Mouse (Mus musculus) heart, embryonic 16.5 days (tissue): ENCODE measurements around the gene Cdk15. TPM values are rescaled to one million over a fixed set of nuclear protein-coding genes. Genes with fewer than 3 reads are reported as not detected.

ENCODE experiments used
- ATAC-seq: fragments of 200-750 bp; cut with Nextera tagmentation; replicated peaks from 2 replicates; pipeline ENCODE4 v1.8.0; 2017; ENCODE audit warnings: moderate number of reproducible peaks; ENCODE audit not compliant: insufficient read depth, low FRiP score; ENCODE audit errors: extremely low read depth
- H3K27ac ChIP-seq: fragments of 300-500 bp; sonication (generic); 2 replicates; pipeline ENCODE4 v1.5.1; 2014; ENCODE audit warnings: mild to moderate bottlenecking, low read length, control low read depth, moderate library complexity
- H3K27me3 ChIP-seq: fragments of 300-500 bp; sonication (generic); 2 replicates; pipeline ENCODE4 v1.6.1; 2014; ENCODE audit warnings: low read length, mixed read lengths; ENCODE audit not compliant: control insufficient read depth, insufficient read depth
- H3K36me3 ChIP-seq: fragments of 300-500 bp; sonication (generic); 2 replicates; pipeline ENCODE4 v1.6.1; 2014; ENCODE audit not compliant: control insufficient read depth, insufficient read depth
- H3K4me1 ChIP-seq: fragments of 300-500 bp; sonication (generic); 2 replicates; pipeline ENCODE4 v1.6.1; 2014; ENCODE audit warnings: low read length, mixed read lengths; ENCODE audit not compliant: control insufficient read depth, insufficient read depth
- H3K4me2 ChIP-seq: fragments of 300-500 bp; sonication (generic); 2 replicates; pipeline ENCODE4 v1.6.1; 2014; ENCODE audit warnings: low read depth, mild to moderate bottlenecking, control low read depth, low read length
- H3K4me3 ChIP-seq: fragments of 300-500 bp; sonication (generic); 2 replicates; pipeline ENCODE4 v1.5.1; 2014; ENCODE audit warnings: mild to moderate bottlenecking, control low read depth, low read length
- H3K9ac ChIP-seq: fragments of 300-500 bp; sonication (generic); 2 replicates; pipeline ENCODE4 v1.6.1; 2014; ENCODE audit warnings: low read length, control low read depth
- H3K9me3 ChIP-seq: fragments of 300-500 bp; sonication (generic); replicated peaks from 2 replicates; pipeline ENCODE4 v1.6.1; 2016; ENCODE audit warnings: low read length; ENCODE audit not compliant: control insufficient read depth
- WGBS: fragments of 180-500 bp; shearing (Covaris S2); extraction: QIAGEN DNeasy Blood & Tissue Kit; methylation state at CpG from one replicate; pipeline ENCODE4 v1.1.7; 2014; 5-methylcytosine and 5-hydroxymethylcytosine counted together
- polyA plus RNA-seq: library from polyadenylated mRNA; unstranded; fragments of >200 nt; fragmentation: Nextera tagmentation; extraction: Ambion mirVana; gene quantifications from 2 replicates; pipeline ENCODE4 v1.2.1, GENCODE M21; 2015

The Cdk15 gene
- polyA plus RNA-seq, 1 experiment from 2014 or later = 0.62 TPM

GRCm38 (mm10) chr1:59360834-59361233 lies 104.1 kb downstream of the Cdk15 start:
- Histone ChIP-seq H3K27me3 (peaks cover 35% of the 10 kb centered on the region), H3K4me3 (no peak overlapping the region), H3K4me2 (no peak overlapping the region), H3K36me3 (no peaks in the 10 kb centered on the region), H3K9ac (no peak overlapping the region), H3K9me3 (no peaks in the 10 kb centered on the region), H3K4me1 (no peaks in the 10 kb centered on the region), H3K27ac (no peak overlapping the region)
- no peak for ATAC-seq
- 59% methylated on average over 3 of the region's 3 CpGs for WGBS

GRCm38 (mm10) chr1:59361460-59361859 lies 104.8 kb downstream of the Cdk15 start:
- ATAC-seq = no peak
- H3K27ac ChIP-seq = no peak overlapping the region
- H3K27me3 ChIP-seq = peaks cover 41% of the 10 kb centered on the region
- no peaks in the 10 kb centered on the region for H3K36me3 ChIP-seq
- no peak overlapping the region for H3K4me3 ChIP-seq
- H3K9me3 ChIP-seq = no peaks in the 10 kb centered on the region
- no peaks in the 10 kb centered on the region for H3K4me1 ChIP-seq
- WGBS = 44% methylated on average over 4 of the region's 4 CpGs
- H3K9ac ChIP-seq = no peak overlapping the region
- no peak overlapping the region for H3K4me2 ChIP-seq

GRCm38 (mm10) chr1:59361966-59362365 lies 105.3 kb downstream of the Cdk15 start:
- Histone ChIP-seq H3K4me2 (no peak overlapping the region), H3K4me3 (no peak overlapping the region), H3K27ac (no peak overlapping the region), H3K27me3 (peaks cover 45% of the 10 kb centered on the region), H3K36me3 (no peaks in the 10 kb centered on the region), H3K9me3 (no peaks in the 10 kb centered on the region), H3K9ac (no peak overlapping the region), H3K4me1 (no peaks in the 10 kb centered on the region)
- WGBS = 73% methylated on average over 4 of the region's 4 CpGs
- ATAC-seq = no peak

GRCm38 (mm10) chr1:59364463-59365040 lies 107.8 kb downstream of the Cdk15 start:
- Histone ChIP-seq H3K4me2 (no peak overlapping the region), H3K4me1 (peaks cover 4% of the 10 kb centered on the region; the same call in 1 of the 2 replicates), H3K9ac (no peak overlapping the region), H3K4me3 (no peak overlapping the region), H3K27ac (no peak overlapping the region), H3K27me3 (peaks cover 47% of the 10 kb centered on the region), H3K36me3 (no peaks in the 10 kb centered on the region), H3K9me3 (no peaks in the 10 kb centered on the region)
- peak; percentile 65; the same call in 1 of the 2 replicates for ATAC-seq
- WGBS = 15% methylated on average over 9 of the region's 9 CpGs

GRCm38 (mm10) chr1:59367928-59368648 lies 111.4 kb downstream of the Cdk15 start:
- H3K4me2 ChIP-seq = peak overlapping the region; percentile 25; the same call in 1 of the 2 replicates
- no peaks in the 10 kb centered on the region for H3K36me3 ChIP-seq
- H3K9me3 ChIP-seq = no peaks in the 10 kb centered on the region
- peaks cover 4% of the 10 kb centered on the region; the same call in 1 of the 2 replicates for H3K4me1 ChIP-seq
- peak; percentile 63; the same call in 1 of the 2 replicates for ATAC-seq
- no peak overlapping the region for H3K27ac ChIP-seq
- no peak overlapping the region for H3K4me3 ChIP-seq
- WGBS = 5% methylated on average over 13 of the region's 13 CpGs
- no peak overlapping the region for H3K9ac ChIP-seq
- peaks cover 41% of the 10 kb centered on the region for H3K27me3 ChIP-seq

GRCm38 (mm10) chr1:59368649-59369319 lies 112.1 kb downstream of the Cdk15 start:
- Histone ChIP-seq H3K9me3 (no peaks in the 10 kb centered on the region), H3K4me3 (no peak overlapping the region), H3K4me2 (no peak overlapping the region), H3K36me3 (no peaks in the 10 kb centered on the region), H3K27ac (no peak overlapping the region), H3K9ac (no peak overlapping the region), H3K27me3 (peaks cover 36% of the 10 kb centered on the region), H3K4me1 (peaks cover 4% of the 10 kb centered on the region; the same call in 1 of the 2 replicates)
- WGBS = 66% methylated on average over 10 of the region's 10 CpGs
- no peak for ATAC-seq

GRCm38 (mm10) chr1:59369320-59369685 lies 112.6 kb downstream of the Cdk15 start:
- Histone ChIP-seq H3K4me1 (peaks cover 4% of the 10 kb centered on the region; the same call in 1 of the 2 replicates), H3K27me3 (peaks cover 35% of the 10 kb centered on the region), H3K4me2 (no peak overlapping the region), H3K9me3 (no peaks in the 10 kb centered on the region), H3K4me3 (no peak overlapping the region), H3K36me3 (no peaks in the 10 kb centered on the region), H3K9ac (no peak overlapping the region), H3K27ac (no peak overlapping the region)
- 75% methylated on average over 7 of the region's 7 CpGs for WGBS
- ATAC-seq = no peak

- no peak overlapping the region for H3K4me3 ChIP-seq
- H3K4me1 ChIP-seq = peaks cover 4% of the 10 kb centered on the region; the same call in 1 of the 2 replicates
- no peak overlapping the region for H3K9ac ChIP-seq
- H3K9me3 ChIP-seq = peaks cover 3% of the 10 kb centered on the region; the same call in 1 of the 2 replicates
- peaks cover 38% of the 10 kb centered on the region for H3K27me3 ChIP-seq
- ATAC-seq = no peak
- no peaks in the 10 kb centered on the region for H3K36me3 ChIP-seq
- no peak overlapping the region for H3K27ac ChIP-seq
- H3K4me2 ChIP-seq = no peak overlapping the region
Observed at GRCm38 (mm10) chr1:59370355-59370950, 113.7 kb downstream of the Cdk15 start.
